Mouse (Mus musculus): Measurements from ENCODE around the gene Trp53tg5. TPM values are rescaled to one million over a fixed set of nuclear protein-coding genes. Genes with fewer than 3 reads are reported as not detected.
A peak's percentile ranks its signal among the peaks of the same experiment; 100 is the strongest.

The Trp53tg5 gene
- total RNA-seq, 2 experiments from 2014 or later, result not detected

DNA sequence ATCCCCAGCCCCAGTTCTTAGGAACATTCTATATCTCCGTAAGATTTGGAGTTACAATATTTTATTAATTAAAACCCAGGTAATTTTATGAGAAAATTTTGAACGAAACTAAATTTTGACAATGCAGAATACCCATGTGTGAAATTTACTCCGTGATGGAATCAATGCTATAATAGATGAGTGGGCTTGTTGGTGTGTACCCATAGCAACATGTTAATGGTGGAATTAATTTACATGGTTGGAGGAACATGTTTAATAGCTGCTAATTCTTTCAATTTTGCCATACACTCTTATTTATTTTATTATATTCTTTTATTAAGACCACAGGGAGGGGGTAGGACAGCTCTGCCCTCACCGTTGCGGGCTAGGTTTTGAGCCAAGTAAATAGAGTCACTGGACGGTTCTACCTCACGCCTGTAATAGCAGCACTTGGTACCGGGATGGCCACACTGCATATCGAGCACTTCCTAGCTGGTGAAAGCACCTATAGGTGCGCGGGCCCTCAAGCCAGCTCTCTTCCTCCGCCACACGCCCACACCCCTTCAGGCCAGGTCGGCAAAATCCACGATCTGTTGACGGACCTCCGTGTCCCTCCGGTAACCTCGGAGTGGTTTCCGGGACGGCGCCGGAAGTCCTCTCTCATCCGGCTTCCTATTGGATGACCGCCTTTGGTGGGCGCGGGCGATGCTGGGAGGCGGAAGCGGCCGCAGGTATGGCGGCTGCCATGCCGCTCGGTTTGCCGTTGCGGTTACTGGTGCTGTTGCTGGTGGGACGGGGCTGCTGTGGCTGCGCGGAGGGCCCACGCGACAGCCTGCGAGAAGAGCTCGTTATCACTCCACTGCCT is 23.5 kb upstream of the Trp53tg5 start, which contains the start of gene Pigt:
Gene Pigt (plus strand): TSS at position 674 of the 844 bp plus-strand sequence.
- intact Hi-C loops (cut with DNase I), result loop anchor here (5.0 kb wide), 1 partner anchor 35 kb away; the partner anchor contains the start of gene Gm20458
- peak; percentile 92 to 93 for DNase-seq

- DNase-seq, result no peak
- intact Hi-C loops (cut with DNase I), result loop anchor here (5.0 kb wide), 1 partner anchor 34 kb away; the partner anchor contains the start of gene Gm20458
Observed at GRCm38 (mm10) chr2:164496331-164496730, 22.8 kb upstream of the Trp53tg5 start.

- no peak for DNase-seq
Observed at GRCm38 (mm10) chr2:164494126-164494525, 20.6 kb upstream of the Trp53tg5 start.

GRCm38 (mm10) chr2:164487812-164488211 is 14.3 kb upstream of the Trp53tg5 start:
- DNase-seq, result no peak
- intact Hi-C loops (cut with DNase I), result no loop called here

More at GRCm38 (mm10) chr2:164494126-164494525, 20.6 kb upstream of the Trp53tg5 start:
- intact Hi-C loops (cut with DNase I), result no loop called here

DNA sequence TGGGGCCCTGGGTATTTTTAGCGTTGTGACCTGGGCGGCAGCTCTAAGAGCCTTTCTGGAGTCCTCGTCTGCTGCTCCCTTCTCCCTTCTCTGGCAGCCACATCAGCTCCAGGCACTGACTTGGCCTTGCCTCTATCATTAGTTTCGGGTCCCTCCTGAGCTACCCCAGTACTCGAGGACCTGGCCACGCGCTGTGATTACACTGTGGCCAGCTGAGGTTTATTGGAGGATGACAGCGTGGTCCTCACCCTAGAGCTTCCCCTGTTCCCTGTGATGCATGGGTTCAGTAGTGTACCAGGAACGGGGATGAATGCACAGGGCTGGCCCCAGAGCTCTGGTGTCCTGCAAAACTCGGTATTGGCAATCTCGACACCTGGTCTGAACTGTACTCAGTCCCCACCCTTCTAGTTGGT is 13.6 kb upstream of the Trp53tg5 start:
- no peak for DNase-seq
- intact Hi-C loops (cut with DNase I), result no loop called here

GRCm38 (mm10) chr2:164486258-164487114 is 13.0 kb upstream of the Trp53tg5 start:
- DNase-seq, result peak; percentile 70 to 72
- intact Hi-C loops (cut with DNase I), result no loop called here

DNA sequence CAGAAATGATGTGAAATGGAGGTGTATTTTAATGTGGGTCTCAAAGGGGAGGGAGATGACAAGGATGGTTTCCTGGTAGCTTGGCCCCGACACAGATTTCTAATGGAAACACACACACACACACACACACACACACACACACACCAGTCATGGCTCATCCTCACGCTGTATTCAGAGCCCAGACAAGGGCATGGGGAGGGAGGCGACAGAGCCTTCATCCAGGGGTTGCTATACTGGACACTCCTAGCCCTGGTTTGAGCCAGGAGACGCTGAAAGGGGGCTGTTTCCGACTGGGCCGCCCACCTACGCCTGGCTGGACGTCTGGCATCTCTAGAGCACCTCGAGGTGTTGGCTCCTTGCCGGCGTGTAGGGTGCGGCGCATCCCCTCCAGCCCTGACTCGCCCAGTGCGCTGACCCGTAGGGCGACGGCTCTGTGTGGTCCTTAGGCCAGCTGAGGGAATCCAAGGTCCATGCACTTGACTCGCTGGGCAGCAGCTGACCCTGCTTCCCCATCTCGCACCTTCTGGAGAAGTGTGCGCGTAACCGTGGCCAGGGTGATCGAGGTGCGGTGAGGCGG is 12.2 kb upstream of the Trp53tg5 start, which contains the start of gene Dbndd2:
Gene Dbndd2 (plus strand): TSS at position 426 of the 577 bp plus-strand sequence.
- DNase-seq, result peak; percentile 54 to 61
- intact Hi-C loops (cut with DNase I), result no loop called here

DNA sequence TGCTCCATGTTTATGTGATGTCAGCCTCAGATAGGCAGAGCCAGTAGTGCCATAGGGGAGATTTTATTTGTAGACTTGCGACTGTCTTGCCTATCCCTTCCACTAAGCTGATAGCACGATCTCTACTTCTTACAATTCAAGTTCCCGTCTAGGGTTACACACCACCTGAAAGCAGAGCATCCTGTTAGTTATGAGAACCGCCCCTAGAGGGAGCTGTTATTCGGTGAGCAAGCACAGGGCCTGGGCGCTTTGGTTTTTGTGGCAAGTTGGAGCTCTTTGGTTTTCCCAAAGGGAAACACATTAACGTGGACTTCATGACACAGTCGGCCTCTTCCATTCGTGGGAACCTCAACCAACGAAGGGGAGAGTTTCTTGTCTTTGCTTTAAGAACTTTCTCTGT is 3.3 kb downstream of the Trp53tg5 start:
- intact Hi-C loops (cut with DNase I), result loop anchor here (2.0 kb wide), 1 partner anchor 49 kb away; no protein-coding TSS in a partner anchor

DNA sequence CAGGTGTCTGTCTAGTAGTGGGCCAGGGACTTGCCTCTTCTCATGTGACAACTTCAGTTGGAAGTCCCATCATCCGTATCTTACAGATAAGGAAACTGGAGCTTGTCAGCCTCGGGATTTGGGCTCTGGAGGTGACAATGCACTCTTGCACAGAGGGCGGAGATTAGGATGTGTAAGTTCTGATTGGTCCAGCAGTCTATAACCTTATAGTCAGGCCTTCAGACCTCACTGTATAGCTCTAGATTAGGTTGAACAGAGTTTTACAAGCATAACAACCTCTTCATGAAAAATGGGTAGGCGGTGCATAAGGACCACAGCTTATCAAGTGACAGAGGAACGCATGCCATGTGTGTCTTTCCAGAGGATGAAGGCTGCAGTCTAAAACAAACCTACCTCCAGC is 6.7 kb downstream of the Trp53tg5 start:
- intact Hi-C loops (cut with DNase I), result no loop called here
- no peak for DNase-seq

More for the DNA sequence above, 3.3 kb downstream of the Trp53tg5 start:
- peak; percentile 64 to 76 for DNase-seq

DNA sequence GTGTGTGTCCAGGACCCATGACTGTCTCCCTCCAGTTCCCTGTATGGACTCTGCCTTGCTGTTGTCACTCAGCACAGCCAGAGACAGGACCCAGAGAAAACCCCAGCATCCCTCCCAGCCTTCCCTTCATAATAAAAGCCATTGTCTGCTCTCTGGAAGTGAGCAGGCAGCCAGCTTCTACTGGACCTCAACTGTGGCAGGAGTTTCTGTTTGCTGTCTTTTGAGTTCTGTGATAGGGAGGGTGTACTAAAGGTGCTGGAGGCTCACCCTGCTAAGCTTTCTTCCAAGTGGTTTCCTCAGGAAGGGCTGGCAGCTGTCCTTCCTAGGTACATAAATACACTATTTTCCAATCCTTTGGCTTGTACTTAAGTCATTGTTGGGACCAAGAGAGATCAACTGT is 8.4 kb downstream of the Trp53tg5 start:
- no peak for DNase-seq
- intact Hi-C loops (cut with DNase I), result no loop called here

GRCm38 (mm10) chr2:164460745-164461551 is 12.6 kb downstream of the Trp53tg5 start, which contains the start of gene Gm20458:
TSS of gene Gm20458 (plus strand) at chr2:164460967.
- intact Hi-C loops (cut with DNase I), result loop anchor here (5.0 kb wide), 1 partner anchor 36 kb away; the partner anchor contains the start of gene Pigt

GRCm38 (mm10) chr2:164458535-164458934 is 15.0 kb downstream of the Trp53tg5 start:
- intact Hi-C loops (cut with DNase I), result no loop called here
- no peak for DNase-seq

More at GRCm38 (mm10) chr2:164460745-164461551, 12.6 kb downstream of the Trp53tg5 start, which contains the start of gene Gm20458:
- DNase-seq, result peak; percentile 97 to 98

GRCm38 (mm10) chr2:164457942-164458341 is 15.6 kb downstream of the Trp53tg5 start:
- no peak for DNase-seq
- intact Hi-C loops (cut with DNase I), result loop anchor here (2.0 kb wide), 1 partner anchor 41 kb away; no protein-coding TSS in a partner anchor

GRCm38 (mm10) chr2:164456864-164457300 is 16.6 kb downstream of the Trp53tg5 start, which contains the start of gene Sys1:
TSS of gene Sys1 (plus strand) at chr2:164456964.
- intact Hi-C loops (cut with DNase I), result loop anchor here (2.0 kb wide), 1 partner anchor 40 kb away; no protein-coding TSS in a partner anchor
- DNase-seq, result peak in 1 of 2 experiments; percentile 44

GRCm38 (mm10) chr2:164456413-164456812 is 17.1 kb downstream of the Trp53tg5 start:
- intact Hi-C loops (cut with DNase I), result loop anchor here (2.0 kb wide), 1 partner anchor 40 kb away; no protein-coding TSS in a partner anchor
- no peak for DNase-seq

DNA sequence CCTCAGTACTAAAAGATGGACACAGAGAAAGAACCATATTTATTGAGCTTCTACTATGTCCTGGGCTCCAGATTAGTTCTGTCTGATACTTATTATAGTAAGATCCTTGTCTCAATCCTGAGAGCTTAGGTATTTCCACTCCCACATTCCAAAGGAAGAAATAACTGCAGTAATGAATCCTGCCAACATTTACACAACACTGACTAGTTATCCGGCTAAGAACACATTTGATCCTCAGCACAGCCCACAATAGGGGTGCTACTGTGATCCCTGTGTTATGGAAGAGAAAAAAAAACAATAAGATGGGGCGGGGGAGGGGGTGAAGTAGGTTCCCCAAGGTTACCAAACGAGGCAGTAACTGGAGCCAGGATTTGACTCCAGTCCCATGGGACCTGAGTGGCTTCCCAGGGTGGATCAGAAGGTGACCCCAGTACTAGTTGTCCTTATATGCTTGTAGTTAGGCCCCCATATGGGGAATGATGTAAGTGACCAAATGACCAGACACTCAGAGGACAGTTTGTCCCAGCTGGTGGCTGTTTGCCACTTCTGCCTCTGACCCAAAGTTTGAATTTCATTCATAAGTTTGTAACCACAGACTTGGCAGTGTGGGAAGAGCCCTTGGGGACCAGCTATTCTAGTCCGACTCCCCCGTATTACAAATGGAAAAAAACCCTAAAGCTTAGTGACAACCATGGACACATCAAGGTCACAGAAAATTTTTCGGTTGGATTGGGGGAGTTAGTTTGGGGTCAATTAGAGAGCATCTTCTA is 17.9 kb downstream of the Trp53tg5 start:
- peak; percentile 59 to 63 for DNase-seq
- intact Hi-C loops (cut with DNase I), result loop anchor here (2.0 kb wide), 1 partner anchor 39 kb away; no protein-coding TSS in a partner anchor

- peak; percentile 85 to 88 for DNase-seq
- intact Hi-C loops (cut with DNase I), result no loop called here
Observed at GRCm38 (mm10) chr2:164454846-164455245, 18.7 kb downstream of the Trp53tg5 start.

DNA sequence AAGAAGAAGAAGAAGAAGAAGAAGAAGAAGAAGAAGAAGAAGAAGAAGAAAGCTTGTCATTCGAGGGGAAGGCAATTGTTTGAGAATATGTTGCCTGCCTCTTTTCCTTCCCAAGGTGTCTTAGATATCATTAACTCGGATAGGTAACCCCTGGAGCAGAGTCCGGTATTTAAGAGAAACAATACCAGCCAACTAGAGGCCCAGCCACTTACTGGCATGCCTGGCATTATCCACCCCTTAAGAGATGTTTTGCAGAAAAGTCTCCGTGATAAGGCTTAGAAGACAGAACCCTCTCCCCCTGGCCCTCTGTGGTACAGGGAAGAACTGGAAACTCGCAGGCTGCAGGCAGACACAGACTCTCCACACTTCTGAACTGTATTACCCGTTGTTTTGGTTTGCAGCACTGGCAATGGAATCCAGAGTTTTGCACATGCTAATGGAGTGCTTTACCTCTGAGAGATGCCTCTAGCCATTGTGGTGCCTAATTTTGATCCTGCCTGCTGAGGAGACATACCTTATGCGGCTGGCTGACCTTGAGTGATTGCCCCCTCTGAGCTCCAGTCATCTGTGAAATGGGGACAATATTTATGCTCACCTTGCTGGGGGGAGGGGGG is 19.5 kb downstream of the Trp53tg5 start:
- intact Hi-C loops (cut with DNase I), result no loop called here

More for the DNA sequence above, 19.5 kb downstream of the Trp53tg5 start:
- DNase-seq, result no peak
